Mouse (Mus musculus): Measurements from ENCODE around the gene S100z.

The S100z gene

GRCm38 (mm10) chr13:95478671-95479413, at the start of gene S100z:
TSS of gene S100z (minus strand) at chr13:95478721.
- in situ Hi-C loops (cut with MboI, MseI): no loop called here

- in situ Hi-C loops (cut with MboI, MseI): no loop called here
These were observed 46.4 kb upstream of the S100z start, which contains the start of gene F2rl1 for GRCm38 (mm10) chr13:95524674-95525491. TSS of gene F2rl1 (minus strand) at chr13:95525227.

- in situ Hi-C loops (cut with MboI, MseI): no loop called here
These were observed 45.8 kb upstream of the S100z start for GRCm38 (mm10) chr13:95524424-95524673.

GRCm38 (mm10) chr13:95523659-95524423, 45.3 kb upstream of the S100z start:
- in situ Hi-C loops (cut with MboI, MseI): no loop called here

GRCm38 (mm10) chr13:95522176-95522575, 43.7 kb upstream of the S100z start:
- in situ Hi-C loops (cut with MboI, MseI): no loop called here

- in situ Hi-C loops (cut with MboI, MseI): no loop called here
These were observed 42.5 kb upstream of the S100z start for GRCm38 (mm10) chr13:95521029-95521428.

DNA sequence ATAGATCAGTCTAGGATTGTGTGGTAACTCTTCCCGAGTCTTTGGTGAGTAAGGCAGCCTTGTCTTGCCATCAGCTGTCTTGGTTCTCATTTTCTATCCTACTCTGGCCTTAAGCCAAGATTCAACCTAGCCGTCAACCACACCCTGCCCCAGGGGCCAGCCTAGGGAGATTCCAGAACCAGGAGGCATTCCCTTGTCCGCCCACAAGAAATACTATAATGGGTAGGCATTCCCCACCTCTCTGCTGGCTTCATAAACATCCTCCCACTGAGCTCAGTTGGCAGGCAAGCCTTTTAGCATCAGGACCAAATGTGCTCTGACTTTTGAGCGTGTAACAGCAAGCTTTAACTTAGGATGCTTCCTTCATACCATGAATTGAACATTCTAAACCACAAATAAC, 36.2 kb upstream of the S100z start:
- in situ Hi-C loops (cut with MboI, MseI): no loop called here

DNA sequence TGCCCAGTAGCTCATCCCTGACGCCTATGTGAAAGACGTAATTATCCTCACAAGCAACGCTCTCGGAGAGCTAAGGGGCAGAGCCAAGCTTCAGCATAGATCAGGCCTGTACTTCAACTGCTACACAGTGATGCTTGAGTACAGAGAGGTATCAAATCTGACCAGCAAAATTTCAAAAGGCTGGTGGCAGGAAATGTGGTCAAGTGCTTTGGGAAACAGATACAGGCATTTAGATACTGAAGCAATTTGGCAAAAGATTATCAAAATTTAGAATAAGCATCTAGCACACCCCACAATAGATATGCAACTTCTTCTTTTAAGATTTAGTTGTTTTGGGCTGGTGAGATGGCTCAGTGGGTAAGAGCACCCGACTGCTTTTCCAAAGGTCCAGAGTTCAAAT, 31.5 kb upstream of the S100z start:
- in situ Hi-C loops (cut with MboI, MseI): no loop called here

- in situ Hi-C loops (cut with MboI, MseI): no loop called here
These were observed 24.9 kb upstream of the S100z start for GRCm38 (mm10) chr13:95503279-95503917.

DNA sequence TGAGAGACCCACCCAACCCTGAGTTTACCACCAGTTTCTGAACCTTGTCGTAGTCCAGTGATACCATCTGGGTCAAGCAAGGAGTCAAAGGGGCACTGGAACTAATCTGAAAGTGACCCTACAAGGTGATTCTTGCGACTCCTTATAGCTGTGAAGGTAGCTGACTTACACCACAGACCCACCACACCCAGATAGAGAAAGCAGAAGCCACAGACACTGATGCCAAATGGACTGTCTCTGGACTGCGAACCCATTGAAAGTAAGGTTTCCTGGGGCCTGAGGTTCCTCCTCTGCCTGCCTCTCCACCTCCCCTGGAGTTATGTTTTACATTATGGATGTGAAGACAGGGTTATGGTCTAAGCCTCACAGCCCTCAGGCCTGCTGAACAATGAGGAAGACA, 18.1 kb upstream of the S100z start:
- in situ Hi-C loops (cut with MboI, MseI): no loop called here

DNA sequence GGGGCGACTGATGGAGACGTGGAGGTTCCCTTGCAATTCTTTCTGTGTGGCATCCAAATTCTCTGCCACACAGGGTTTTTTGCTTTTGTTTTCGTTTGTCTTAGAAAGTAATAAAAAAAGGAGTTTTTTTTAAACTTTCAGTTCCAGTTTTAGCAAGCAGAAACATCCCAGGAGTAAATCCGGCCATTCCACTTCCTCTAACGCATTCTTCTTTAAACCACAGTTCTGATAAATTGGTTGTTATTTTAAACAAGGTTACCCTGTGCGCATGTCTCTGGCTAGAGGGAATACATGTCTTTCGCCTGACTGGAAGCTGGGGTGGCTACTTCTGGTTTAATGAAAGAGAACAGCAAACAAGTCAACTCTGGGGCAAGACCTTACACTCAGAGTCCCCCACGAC, 16.3 kb upstream of the S100z start:
- in situ Hi-C loops (cut with MboI, MseI): no loop called here

- in situ Hi-C loops (cut with MboI, MseI): no loop called here
These were observed 14.8 kb upstream of the S100z start for GRCm38 (mm10) chr13:95493296-95493695.

- in situ Hi-C loops (cut with MboI, MseI): no loop called here
These were observed 12.8 kb upstream of the S100z start for GRCm38 (mm10) chr13:95491327-95491726.

DNA sequence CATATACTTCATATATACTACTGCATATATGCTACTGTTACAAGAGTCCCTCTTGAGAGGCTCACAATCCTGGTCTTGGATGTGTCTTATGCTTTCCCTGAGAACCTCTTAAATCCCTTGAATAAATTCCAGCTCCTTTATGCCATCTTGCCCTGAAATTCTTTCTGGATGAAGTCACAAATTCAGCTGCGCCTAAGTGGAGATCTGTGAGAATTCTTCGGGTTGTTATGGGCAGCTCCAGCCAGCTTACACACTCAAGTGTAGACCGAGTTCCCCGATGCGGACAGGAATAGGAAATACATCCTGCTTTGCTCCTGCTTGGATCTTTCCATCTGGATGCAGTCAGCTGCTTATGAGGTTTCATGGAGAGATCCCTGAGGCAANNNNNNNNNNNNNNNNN, 6.1 kb upstream of the S100z start:
- in situ Hi-C loops (cut with MboI, MseI): no loop called here

GRCm38 (mm10) chr13:95481428-95481827, 2.9 kb upstream of the S100z start:
- in situ Hi-C loops (cut with MboI, MseI): no loop called here

GRCm38 (mm10) chr13:95477173-95477572, 1.3 kb downstream of the S100z start:
- in situ Hi-C loops (cut with MboI, MseI): no loop called here

DNA sequence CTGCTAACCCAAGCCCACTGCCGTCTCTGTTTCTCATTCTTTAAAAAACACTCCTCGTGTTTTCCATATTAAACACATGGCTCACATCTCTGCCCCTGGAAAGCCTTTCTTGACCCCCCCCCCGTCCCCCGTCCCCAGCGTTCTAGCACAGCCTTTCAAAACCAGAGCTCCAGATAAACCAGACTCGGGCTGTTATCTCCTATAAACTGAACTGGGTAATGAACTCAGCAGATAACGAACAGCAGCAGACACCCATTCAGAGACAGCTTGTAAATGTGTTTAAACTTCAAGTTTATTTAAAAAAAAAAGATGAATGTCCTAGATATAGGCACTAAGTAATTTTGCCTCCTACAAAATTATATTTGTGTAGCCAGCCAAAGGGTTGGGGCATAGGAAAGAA, 3.4 kb downstream of the S100z start:
- in situ Hi-C loops (cut with MboI, MseI): no loop called here

GRCm38 (mm10) chr13:95474294-95474693, 4.2 kb downstream of the S100z start:
- in situ Hi-C loops (cut with MboI, MseI): loop anchor here (5.0 kb wide), 1 partner anchor 82 kb away; no protein-coding TSS in a partner anchor

DNA sequence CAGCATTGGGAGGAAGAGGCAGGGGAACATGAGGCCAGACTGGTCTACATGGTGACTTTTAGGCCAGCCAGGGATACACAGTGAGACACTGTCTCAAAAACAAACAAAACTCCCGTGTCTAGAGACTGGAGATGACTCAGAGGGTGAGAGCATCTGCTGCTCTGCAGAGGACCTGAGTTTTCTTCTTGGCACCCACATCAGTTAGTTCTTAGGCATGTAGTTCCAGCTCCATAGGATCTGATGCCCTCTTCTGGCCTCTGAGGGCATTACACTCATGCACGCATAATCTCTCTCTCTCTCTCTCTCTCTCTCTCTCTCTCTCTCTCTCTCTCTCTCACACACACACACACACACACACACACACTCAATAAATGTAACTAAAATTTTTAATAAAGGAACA, 7.6 kb downstream of the S100z start:
- in situ Hi-C loops (cut with MboI, MseI): loop anchor here (5.0 kb wide), 1 partner anchor 79 kb away; no protein-coding TSS in a partner anchor

GRCm38 (mm10) chr13:95451529-95451928, 27.0 kb downstream of the S100z start:
- in situ Hi-C loops (cut with MboI, MseI): no loop called here

DNA sequence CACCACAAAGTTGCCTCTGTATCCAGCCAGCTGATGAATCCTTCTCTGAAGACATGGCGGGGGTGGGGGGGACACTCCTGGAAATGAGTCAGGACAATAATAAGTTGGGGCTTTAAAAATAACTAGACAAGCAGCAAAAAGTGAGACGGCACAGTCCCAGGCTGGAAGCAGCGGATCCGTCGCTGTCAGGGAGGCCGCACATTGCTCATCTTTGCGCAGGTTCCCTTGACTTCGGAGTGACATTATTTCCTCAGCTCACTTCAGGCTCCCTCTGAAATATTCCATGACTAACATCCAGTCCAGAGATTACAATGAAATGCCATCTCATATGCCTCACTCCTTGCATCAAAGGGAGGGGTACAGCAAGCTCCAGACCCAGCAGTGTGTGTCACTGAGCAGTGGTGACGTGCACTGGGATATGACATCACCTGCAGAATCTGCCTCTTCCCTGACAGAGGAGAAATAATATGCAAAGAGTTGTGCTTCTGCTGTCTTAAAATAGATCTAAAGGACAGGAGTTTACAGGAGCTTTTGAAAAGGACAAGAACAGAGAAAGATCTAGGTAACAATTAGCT, 27.8 kb downstream of the S100z start:
- in situ Hi-C loops (cut with MboI, MseI): no loop called here

- in situ Hi-C loops (cut with MboI, MseI): no loop called here
These were observed 28.8 kb downstream of the S100z start for GRCm38 (mm10) chr13:95449730-95450129.
